Mouse (Mus musculus) small intestine, adult 2 months (tissue): ENCODE measurements at regions not wholly inside any gene's neighbourhood (a gene's known extent, or its start where the extent isn't known, plus 50 kb on each side); places are given as distances from the start of the nearest gene placed in this dataset.

Source experiments
- CTCF ChIP-seq: fragments of 200-500 bp; IDR thresholded peaks from 2 replicates; pipeline ENCODE4 v1.5.1; 2012; ENCODE audit warnings: low read depth, mild to moderate bottlenecking, control low read depth, inconsistent platforms, low read length, moderate library complexity, mixed read lengths; ENCODE audit not compliant: insufficient replicate concordance, insufficient read length; ENCODE audit errors: extremely low read depth
- POLR2A ChIP-seq: fragments of 200-500 bp; IDR thresholded peaks from 2 replicates; pipeline ENCODE4 v1.6.1; 2012; ENCODE audit warnings: low read depth, mild to moderate bottlenecking, control low read depth, inconsistent platforms, low read length, moderate library complexity

GRCm38 (mm10) chr3:144335237-144335636, 130.2 kb upstream of the Lmo4 start:
- TF ChIP-seq CTCF (no peak), POLR2A (no peak)
